Mouse (Mus musculus) CH12.LX (cell line): ENCODE measurements around the gene Zfp329.

Source experiments
- CHD2 ChIP-seq: IDR thresholded peaks from 2 replicates; pipeline ENCODE4 v1.6.1; 2011; ENCODE audit warnings: low read length, improper control_type of control experiment
- CTCF ChIP-seq, 2 experiments: IDR thresholded peaks in 1 of 2; conservative IDR thresholded peaks in 1 of 2; 2 replicates each; pipeline ENCODE4 v1.5.1; 2011 to 2012; ENCODE audit warnings: low read depth in 2 of 2, low read length in 2 of 2, improper control_type of control experiment in 1 of 2, inconsistent platforms in 1 of 2, mild to moderate bottlenecking in 1 of 2, moderate library complexity in 1 of 2
- EP300 ChIP-seq: IDR thresholded peaks from 2 replicates; pipeline ENCODE4 v1.6.1; 2011; ENCODE audit warnings: low read length, improper control_type of control experiment
- GABPA ChIP-seq: IDR thresholded peaks from 2 replicates; pipeline ENCODE4 v1.6.1; 2012; ENCODE audit warnings: low read depth, low read length, improper control_type of control experiment, inconsistent platforms; ENCODE audit not compliant: insufficient replicate concordance
- HCFC1 ChIP-seq: IDR thresholded peaks from 2 replicates; pipeline ENCODE4 v1.6.1; 2012; ENCODE audit warnings: low read depth, mild to moderate bottlenecking, inconsistent platforms, low read length, improper control_type of control experiment
- JUN ChIP-seq: IDR thresholded peaks from 2 replicates; pipeline ENCODE4 v1.6.1; 2011; ENCODE audit warnings: low read depth, mild to moderate bottlenecking, low read length, improper control_type of control experiment, moderate library complexity; ENCODE audit not compliant: insufficient read depth
- JUND ChIP-seq: conservative IDR thresholded peaks from 2 replicates; pipeline ENCODE4 v1.6.1; 2011; ENCODE audit warnings: low read depth, low read length, improper control_type of control experiment
- MAX ChIP-seq: IDR thresholded peaks from 2 replicates; pipeline ENCODE4 v1.6.1; 2011; ENCODE audit warnings: low read length, improper control_type of control experiment
- MXI1 ChIP-seq: IDR thresholded peaks from 2 replicates; pipeline ENCODE4 v1.6.1; 2011; ENCODE audit warnings: mild to moderate bottlenecking, low read depth, low read length, improper control_type of control experiment
- POLR2A ChIP-seq: IDR thresholded peaks from 2 replicates; pipeline ENCODE4 v1.6.1; 2011; ENCODE audit warnings: low read depth, mild to moderate bottlenecking, improper control_type of control experiment, low read length
- RAD21 ChIP-seq: IDR thresholded peaks from 2 replicates; pipeline ENCODE4 v1.6.1; 2011; ENCODE audit warnings: low read depth, mild to moderate bottlenecking, low read length, improper control_type of control experiment, moderate library complexity
- USF1 ChIP-seq: IDR thresholded peaks from 2 replicates; pipeline ENCODE4 v1.6.1; 2014; ENCODE audit warnings: low read depth, mild to moderate bottlenecking, inconsistent platforms, low read length, improper control_type of control experiment

- TF ChIP-seq CTCF (conservative IDR thresholded peaks at IDR 0.05 in 1 of 2, IDR thresholded peaks at IDR 0.05 in 1 of 2; ENCODE audit: low read depth in 2 of 2, low read length in 2 of 2) (no peak), CHD2 (no peak), HCFC1 (no peak), MXI1 (no peak), JUN (no peak), POLR2A (no peak), MAX (no peak), EP300 (no peak), USF1 (no peak), RAD21 (no peak), JUND (no peak), GABPA (no peak)
These were observed 20.7 kb downstream of the Zfp329 start for GRCm38 (mm10) chr7:12797971-12798370.
